Mouse (Mus musculus): ENCODE data around the gene Usp2. TPM values are rescaled to one million over a fixed set of nuclear protein-coding genes. Genes with fewer than 3 reads are reported as not detected.

Usp2 gene
- polyA plus RNA-seq, 1 experiment = 3.3 TPM

DNA sequence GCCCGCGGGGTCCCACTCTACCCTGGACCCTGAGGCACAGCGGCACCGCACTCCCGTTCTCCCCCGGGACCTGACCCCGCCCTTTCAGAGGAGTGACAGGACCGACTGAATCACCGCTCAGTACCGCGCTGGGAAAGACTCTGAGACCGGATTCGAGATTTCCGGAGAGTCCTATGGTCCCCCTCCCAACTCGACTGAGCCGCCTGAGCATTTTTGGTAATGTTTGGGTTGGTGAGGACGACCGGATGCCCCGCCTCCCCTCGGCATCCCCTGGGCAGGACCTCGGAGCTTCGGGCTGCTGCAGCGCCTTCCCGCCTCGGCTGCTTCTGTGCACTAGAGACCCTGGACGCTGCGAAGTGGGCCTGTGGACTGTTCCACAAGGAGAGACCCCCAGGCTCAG, 63.2 kb downstream of the Usp2 start:
- TF ChIP-seq FLI1 (IDR thresholded peaks at IDR 0.05; ENCODE audit: low read length) (no peak), GATA1 (IDR thresholded peaks at IDR 0.05; ENCODE audit: borderline replicate concordance, low read length) (no peak)
- Histone ChIP-seq H3K9me3 (no peaks in the 10 kb centered on the region), H3K36me3 (replicated peaks; ENCODE audit: low read length) (no peaks in the 10 kb centered on the region), H3K4me3 (replicated peaks) (peak overlapping the region; percentile 86), H3K4me1 (peaks cover 73% of the 10 kb centered on the region), H3K27me3 (replicated peaks) (peaks cover 70% of the 10 kb centered on the region)

GRCm38 (mm10) chr9:44130581-44131275, 63.9 kb downstream of the Usp2 start:
- peak overlapping the region; percentile 86 for H3K4me3 ChIP-seq (replicated peaks)
- peaks cover 77% of the 10 kb centered on the region for H3K27me3 ChIP-seq (replicated peaks)
- H3K36me3 ChIP-seq (replicated peaks; ENCODE audit: low read length) = no peaks in the 10 kb centered on the region
- TF ChIP-seq GATA1 (IDR thresholded peaks at IDR 0.05; ENCODE audit: borderline replicate concordance, low read length) = no peak
- no peak for TF ChIP-seq FLI1 (IDR thresholded peaks at IDR 0.05; ENCODE audit: low read length)
- no peaks in the 10 kb centered on the region for H3K9me3 ChIP-seq
- H3K4me1 ChIP-seq = peaks cover 76% of the 10 kb centered on the region

DNA sequence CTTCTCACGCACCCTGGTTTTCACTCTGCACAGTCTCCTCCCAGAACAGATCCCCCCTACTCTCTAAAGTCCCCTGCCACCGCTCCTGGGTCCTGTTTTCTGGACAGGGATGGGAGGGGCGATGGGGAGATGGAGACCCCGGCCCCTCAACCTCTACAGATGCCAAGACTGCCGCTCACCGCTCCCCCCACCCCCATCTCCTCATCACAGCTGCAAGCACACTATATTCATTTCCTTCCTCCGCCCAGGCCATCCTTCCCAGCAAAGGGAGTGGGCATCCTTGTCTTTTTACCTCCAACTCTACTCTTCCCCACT, 64.4 kb downstream of the Usp2 start:
- no peak for TF ChIP-seq GATA1 (IDR thresholded peaks at IDR 0.05; ENCODE audit: borderline replicate concordance, low read length)
- TF ChIP-seq FLI1 (IDR thresholded peaks at IDR 0.05; ENCODE audit: low read length) = no peak
- H3K4me1 ChIP-seq = peaks cover 76% of the 10 kb centered on the region
- H3K36me3 ChIP-seq (replicated peaks; ENCODE audit: low read length) = no peaks in the 10 kb centered on the region
- peaks cover 82% of the 10 kb centered on the region for H3K27me3 ChIP-seq (replicated peaks)
- no peak overlapping the region for H3K4me3 ChIP-seq (replicated peaks)
- no peaks in the 10 kb centered on the region for H3K9me3 ChIP-seq

GRCm38 (mm10) chr9:44132200-44132599, 65.4 kb downstream of the Usp2 start:
- no peaks in the 10 kb centered on the region for H3K9me3 ChIP-seq
- H3K4me1 ChIP-seq = peaks cover 75% of the 10 kb centered on the region
- H3K27me3 ChIP-seq (replicated peaks) = peaks cover 92% of the 10 kb centered on the region
- H3K4me3 ChIP-seq (replicated peaks) = no peak overlapping the region
- TF ChIP-seq GATA1 (IDR thresholded peaks at IDR 0.05; ENCODE audit: borderline replicate concordance, low read length) (no peak), FLI1 (IDR thresholded peaks at IDR 0.05; ENCODE audit: low read length) (no peak)
- no peaks in the 10 kb centered on the region for H3K36me3 ChIP-seq (replicated peaks; ENCODE audit: low read length)

GRCm38 (mm10) chr9:44133287-44133686, 66.5 kb downstream of the Usp2 start:
- no peak for TF ChIP-seq GATA1 (IDR thresholded peaks at IDR 0.05; ENCODE audit: borderline replicate concordance, low read length)
- TF ChIP-seq FLI1 (IDR thresholded peaks at IDR 0.05; ENCODE audit: low read length) = no peak
- Histone ChIP-seq H3K27me3 (replicated peaks) (peaks cover 94% of the 10 kb centered on the region), H3K9me3 (no peaks in the 10 kb centered on the region), H3K4me1 (peaks cover 76% of the 10 kb centered on the region), H3K36me3 (replicated peaks; ENCODE audit: low read length) (no peaks in the 10 kb centered on the region), H3K4me3 (replicated peaks) (no peak overlapping the region)

GRCm38 (mm10) chr9:44134101-44134850, 67.5 kb downstream of the Usp2 start, which contains the start of gene Mcam:
TSS of gene Mcam (plus strand) at chr9:44134469.
- Histone ChIP-seq H3K27me3 (replicated peaks) (peaks cover 87% of the 10 kb centered on the region), H3K9me3 (no peaks in the 10 kb centered on the region), H3K36me3 (replicated peaks; ENCODE audit: low read length) (peaks cover 1% of the 10 kb centered on the region), H3K4me1 (peaks cover 78% of the 10 kb centered on the region), H3K4me3 (replicated peaks) (peak within 1 kb of the TSS; percentile 88)
- no peak for TF ChIP-seq FLI1 (IDR thresholded peaks at IDR 0.05; ENCODE audit: low read length)

- peaks cover 76% of the 10 kb centered on the region for H3K4me1 ChIP-seq
- peaks cover 8% of the 10 kb centered on the region for H3K36me3 ChIP-seq (replicated peaks; ENCODE audit: low read length)
- H3K4me3 ChIP-seq (replicated peaks) = peak overlapping the region; percentile 88
- no peaks in the 10 kb centered on the region for H3K9me3 ChIP-seq
- TF ChIP-seq FLI1 (IDR thresholded peaks at IDR 0.05; ENCODE audit: low read length) (no peak), GATA1 (IDR thresholded peaks at IDR 0.05; ENCODE audit: borderline replicate concordance, low read length) (no peak)
- peaks cover 82% of the 10 kb centered on the region for H3K27me3 ChIP-seq (replicated peaks)
These were observed 68.3 kb downstream of the Usp2 start for GRCm38 (mm10) chr9:44134851-44135730.

GRCm38 (mm10) chr9:44135731-44136411, 69.0 kb downstream of the Usp2 start:
- Histone ChIP-seq H3K9me3 (no peaks in the 10 kb centered on the region), H3K27me3 (replicated peaks) (peaks cover 74% of the 10 kb centered on the region), H3K4me3 (replicated peaks) (peak overlapping the region; percentile 88)

DNA sequence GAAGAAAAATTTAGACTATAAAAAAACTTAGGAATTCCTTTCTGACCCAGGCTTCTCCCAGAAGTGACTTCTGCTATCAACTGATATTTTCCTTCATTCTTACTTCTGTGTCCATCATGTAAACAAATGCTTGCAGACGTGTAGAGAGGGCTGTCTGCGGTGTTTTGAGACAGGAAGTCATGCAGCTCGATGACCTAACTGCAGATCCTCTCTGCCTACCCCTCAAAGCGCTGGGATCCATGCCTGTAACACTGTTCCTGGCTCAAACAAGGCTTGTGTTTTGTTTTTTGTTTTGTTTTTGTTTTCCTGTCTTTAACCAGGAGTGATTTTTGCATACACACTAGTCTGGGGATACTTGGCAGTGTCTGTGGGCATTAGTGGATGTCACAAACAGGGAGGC, 71.0 kb downstream of the Usp2 start:
- H3K27me3 ChIP-seq (replicated peaks) = peaks cover 58% of the 10 kb centered on the region
- H3K4me3 ChIP-seq (replicated peaks) = peak overlapping the region; percentile 42
- H3K9me3 ChIP-seq = no peaks in the 10 kb centered on the region
- no peak for TF ChIP-seq FLI1 (IDR thresholded peaks at IDR 0.05; ENCODE audit: low read length)
- TF ChIP-seq GATA1 (IDR thresholded peaks at IDR 0.05; ENCODE audit: borderline replicate concordance, low read length) = no peak
- peaks cover 33% of the 10 kb centered on the region for H3K36me3 ChIP-seq (replicated peaks; ENCODE audit: low read length)
- H3K4me1 ChIP-seq = peaks cover 69% of the 10 kb centered on the region

More at GRCm38 (mm10) chr9:44135731-44136411, 69.0 kb downstream of the Usp2 start:
- peaks cover 16% of the 10 kb centered on the region for H3K36me3 ChIP-seq (replicated peaks; ENCODE audit: low read length)
- TF ChIP-seq FLI1 (IDR thresholded peaks at IDR 0.05; ENCODE audit: low read length) = no peak
- TF ChIP-seq GATA1 (IDR thresholded peaks at IDR 0.05; ENCODE audit: borderline replicate concordance, low read length) = no peak
- peaks cover 75% of the 10 kb centered on the region for H3K4me1 ChIP-seq
